Mouse (Mus musculus) heart, adult 11 months (tissue): ENCODE results near the gene Arl3.

Source experiments
- DNase-seq: peaks from one replicate; pipeline ENCODE4 v3.0.0; 2022

Arl3 gene

DNA sequence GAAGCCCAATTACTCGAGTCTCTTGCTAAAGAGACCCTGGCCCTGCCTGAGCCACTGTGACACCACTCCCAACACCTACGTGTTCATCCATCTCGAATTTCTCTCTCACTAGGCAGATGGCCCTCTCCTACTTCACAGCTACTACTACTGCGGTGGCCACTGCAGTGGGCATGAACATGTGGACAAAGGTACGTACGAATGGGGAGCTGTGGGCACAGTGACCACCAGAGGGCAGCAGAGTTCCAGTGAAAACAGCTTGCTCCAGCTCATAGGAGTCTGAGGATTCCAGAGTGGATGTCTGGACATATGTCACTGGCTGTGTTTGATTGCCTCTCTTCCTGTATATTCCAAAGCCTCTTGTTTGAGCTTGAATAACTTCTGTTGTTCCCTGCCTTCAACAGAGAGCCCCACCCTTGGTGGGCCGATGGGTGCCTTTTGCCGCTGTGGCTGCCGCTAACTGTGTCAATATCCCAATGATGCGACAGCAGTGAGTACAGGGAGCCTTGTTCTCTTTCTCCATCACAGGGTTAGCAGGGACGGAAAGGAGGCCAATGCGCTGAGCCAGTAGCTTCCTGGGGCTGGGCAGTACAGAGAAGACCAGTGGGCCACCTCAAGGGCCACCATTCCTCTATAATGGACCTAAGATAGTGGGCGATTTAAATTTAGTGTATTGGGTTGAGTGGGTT, 15.0 kb upstream of the Arl3 start:
- peak; percentile 96 for DNase-seq

DNA sequence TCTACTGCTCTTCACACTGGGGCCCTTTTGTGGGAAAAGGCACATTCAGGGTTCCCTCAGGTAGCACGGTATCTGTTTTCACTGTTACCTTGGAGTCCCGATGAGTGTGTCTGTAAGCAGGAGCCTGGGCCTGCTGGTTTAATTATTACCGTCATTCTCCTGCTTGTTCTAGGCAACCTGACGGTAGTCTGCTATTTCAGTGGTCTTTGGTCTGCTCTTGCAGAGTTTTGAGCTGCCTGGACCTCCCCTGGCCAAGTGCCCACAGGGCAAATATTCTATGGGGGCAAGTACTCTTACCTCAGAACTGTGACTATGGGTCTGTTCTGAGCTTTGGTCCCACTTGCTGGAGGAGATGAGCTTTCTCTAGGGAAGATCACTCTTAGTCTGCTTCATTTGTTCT, 2.2 kb upstream of the Arl3 start:
- peak; percentile 68 for DNase-seq

DNA sequence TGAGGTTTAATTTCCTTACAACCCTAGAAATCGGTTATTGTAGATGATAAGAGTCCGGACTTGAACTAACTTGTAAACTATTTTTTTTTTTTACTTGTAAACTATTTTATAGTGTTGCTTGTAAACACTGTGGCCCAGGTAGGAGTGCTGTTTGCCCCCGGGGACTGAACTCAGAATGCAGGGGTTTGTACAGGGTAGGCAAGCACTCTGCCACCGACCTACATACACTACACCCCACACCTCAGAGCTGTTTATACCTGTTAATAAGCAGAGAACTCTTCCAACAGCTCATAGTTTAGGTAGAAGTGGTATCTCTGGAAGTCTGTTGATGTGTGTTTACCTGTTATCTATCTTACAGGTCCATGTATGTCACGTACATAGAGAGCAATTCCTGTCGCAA, 992 bp upstream of the Arl3 start:
- peak; percentile 84 for DNase-seq

DNA sequence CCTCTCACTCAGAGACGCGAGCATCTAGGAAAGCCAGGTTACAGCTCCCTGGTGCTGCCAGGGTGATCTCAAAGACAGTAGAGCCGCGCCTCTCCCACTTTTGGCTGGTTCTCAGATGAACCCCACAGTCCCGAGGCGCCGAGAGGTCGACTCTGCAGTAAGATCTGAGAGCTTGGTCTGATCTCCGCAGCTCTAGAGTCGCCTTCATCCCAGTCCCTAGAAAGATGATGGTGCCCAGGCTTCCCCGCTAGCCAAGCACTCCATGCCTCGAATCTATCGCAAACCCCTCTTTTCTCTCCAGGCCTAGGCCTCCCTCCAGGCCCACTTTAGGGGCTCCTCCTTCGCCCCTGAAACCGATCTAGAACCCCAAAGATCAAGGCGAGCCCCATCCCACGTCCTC, 450 bp downstream of the Arl3 start:
- no peak for DNase-seq

DNA sequence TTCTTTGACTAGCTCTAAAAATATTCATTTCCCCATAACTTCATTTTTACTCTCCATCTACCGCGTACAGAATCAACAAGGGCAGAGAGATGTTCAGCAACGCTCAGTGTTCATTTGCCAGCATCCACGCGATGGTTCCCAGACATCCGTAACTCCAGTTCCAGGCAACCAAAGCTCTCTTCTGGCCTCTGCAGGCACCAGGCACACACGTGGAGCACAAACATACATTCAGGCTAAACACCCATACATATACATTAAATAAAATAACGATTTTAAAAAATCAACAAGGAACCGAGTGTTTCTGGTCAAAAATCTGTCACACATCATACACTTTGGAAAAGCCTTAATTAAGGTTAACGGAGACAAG, 1.1 kb downstream of the Arl3 start:
- peak; percentile 75 for DNase-seq

DNA sequence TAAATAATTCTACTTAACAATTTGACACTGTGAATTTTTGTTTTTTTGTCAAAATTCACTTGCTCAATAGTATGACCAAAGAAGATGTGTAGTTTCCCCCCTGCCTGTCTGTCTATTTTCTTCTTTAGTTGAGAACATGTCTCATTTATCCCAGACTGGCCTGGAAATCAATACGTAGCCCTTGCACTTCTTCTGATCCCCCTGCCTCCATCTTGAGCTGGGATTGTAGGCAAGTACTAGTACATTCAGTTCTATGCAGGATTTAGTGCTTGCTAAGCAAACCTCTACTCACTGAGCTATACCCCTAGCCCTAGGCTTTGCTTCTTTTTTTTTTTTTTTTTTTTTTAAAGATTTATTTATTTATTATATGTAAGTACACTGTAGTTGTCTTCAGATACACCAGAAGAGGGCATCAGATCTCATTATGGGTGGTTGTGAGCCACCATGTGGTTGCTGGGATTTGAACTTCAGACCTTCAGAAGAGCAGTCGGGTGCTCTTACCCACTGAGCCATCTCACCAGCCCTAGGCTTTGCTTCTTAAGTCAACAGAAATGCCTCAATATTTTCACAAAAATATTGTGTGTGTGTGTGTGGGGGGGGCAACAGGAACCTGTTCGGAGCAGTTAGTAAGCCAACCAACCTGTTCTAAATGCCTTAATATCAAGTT, 1.7 kb downstream of the Arl3 start:
- peak; percentile 61 for DNase-seq

DNA sequence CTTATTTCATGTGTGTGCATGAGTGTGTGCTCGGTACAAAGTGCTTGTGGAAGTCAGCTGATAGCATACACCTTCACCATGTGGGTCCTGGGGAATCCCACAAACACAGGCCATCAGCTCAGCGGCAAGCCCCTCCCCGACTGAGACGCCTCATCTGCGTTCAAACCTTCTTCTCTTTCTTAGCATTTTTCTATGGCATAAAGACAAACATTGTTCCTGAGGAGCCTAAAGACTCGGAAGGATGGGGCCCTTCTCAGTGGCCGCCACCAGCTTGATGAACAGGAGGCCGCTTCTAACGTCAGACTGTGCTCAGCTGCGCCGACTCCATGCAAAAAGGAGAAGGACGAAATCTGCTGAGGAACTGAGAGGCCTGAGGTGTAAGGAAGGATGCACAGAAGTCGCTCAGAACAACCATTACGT, 8.9 kb downstream of the Arl3 start:
- no peak for DNase-seq

DNA sequence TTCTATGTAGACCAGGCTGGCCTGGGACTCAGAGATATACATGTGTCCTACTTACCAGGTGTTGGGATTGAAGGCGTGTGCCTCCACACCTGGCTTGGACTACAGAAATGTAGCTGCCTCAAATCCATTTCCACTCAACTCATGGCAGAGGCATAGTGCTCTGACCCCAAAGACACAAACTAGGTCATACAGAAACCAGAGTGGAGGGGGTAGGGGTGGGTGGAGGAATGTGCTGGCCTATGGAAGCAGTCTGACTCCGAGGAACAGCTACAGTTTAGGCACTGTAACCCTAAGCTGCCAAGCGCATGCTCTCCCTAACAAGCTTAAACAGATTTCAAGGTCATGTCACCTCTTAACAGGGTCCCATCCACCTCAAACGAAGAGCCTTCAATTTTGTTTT, 9.4 kb downstream of the Arl3 start:
- no peak for DNase-seq

DNA sequence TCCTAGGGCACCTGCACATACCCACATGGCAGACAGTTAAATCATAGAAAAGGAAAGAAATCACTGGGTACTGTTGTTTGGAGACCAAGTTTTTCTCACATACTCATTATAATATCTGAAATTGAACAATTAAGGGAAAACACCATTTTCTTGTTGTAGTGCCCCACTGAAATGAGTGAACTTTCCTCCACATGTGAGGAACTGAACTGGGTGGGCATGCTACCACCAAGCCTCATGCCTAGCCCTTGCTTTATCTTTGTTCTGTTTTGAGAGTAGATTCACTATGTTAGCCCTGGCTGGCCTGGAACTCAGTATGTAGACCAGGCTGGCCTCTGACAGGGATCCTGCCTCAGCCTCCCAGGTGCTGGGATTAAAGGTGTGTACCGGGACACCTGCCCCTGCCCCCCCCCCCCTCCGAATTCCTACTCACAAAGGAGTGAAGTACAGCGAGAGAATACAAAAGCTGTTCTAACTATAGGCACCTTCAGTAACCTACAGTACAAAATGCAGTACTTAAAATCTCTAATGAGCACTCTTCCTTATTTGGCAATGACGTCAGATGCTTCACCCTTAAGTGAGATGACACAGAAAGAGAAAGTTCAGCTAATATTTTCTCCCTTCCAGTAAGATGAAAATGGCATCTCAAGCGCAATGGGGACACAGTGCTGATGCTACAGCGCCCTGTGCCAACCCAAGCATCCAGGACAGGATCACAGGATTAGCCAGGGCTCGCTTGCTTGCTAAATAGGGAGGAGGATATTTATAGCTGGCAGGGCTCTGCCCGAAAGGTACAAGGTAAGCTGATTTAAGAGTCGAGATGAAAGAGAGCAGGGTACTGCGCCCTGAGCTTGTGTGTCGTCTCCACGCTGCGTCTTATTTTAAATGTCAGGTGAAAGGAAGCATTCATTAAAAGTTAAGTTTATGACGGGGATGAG, 10.2 kb downstream of the Arl3 start:
- peak; percentile 96 for DNase-seq

DNA sequence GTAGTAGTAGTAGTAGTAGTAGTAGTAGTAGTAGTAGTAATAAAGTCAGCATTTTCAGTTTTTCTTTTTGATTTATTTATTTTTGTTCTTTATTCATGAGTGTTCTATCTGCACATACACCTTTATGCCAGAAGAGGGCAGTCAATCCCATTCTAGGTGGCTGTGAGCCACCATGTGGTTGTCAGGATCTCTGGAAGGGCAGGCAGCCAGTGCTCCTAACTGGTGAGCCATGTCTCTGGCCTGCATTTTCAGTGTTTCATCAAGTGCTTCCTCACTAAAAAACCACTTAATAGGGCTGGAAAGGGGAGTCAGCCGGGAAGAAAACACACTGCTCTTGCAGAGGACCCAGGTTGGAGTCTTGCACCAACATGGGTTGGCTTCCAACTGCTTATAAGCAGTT, 10.9 kb downstream of the Arl3 start:
- DNase-seq, result peak; percentile 94

DNA sequence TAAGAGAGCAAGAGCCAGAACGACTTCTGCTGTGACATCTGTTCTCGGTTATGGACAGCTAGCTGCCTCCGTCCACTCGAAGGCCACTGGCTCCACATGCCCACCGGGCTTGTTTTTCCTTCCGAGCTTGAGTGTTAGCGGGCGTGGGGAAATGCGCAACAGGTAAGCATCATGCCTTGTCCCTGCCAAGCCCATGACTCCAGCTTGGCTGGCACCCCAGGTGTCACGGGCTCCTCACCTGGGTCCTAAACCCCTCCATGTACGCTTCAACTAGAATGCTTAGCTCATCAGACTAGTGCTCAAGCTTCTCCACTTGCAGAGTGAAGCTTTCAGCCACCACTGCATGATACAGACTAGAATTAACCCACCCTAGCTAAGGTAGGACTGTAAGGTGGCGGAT, 14.4 kb downstream of the Arl3 start:
- peak; percentile 81 for DNase-seq

DNA sequence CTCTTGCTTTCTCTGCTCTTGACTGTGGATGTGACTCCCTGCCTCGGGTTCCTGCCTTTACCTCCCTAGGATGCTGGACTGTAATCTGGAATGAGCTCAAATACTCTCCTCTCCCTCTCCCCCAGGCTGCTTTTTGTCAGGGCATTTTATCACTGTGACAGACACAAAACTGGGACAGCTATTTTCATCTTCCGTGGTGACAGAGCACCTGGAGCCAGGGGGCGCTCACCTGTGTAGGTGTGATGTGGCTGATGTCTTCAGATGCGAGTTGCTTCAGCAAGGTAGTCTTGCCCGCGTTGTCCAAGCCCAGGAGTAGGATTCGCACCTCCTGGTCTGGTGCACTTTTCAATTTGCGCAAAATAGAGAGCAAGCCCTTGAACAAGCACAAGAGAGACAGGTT, 15.0 kb downstream of the Arl3 start:
- DNase-seq, result peak; percentile 81

DNA sequence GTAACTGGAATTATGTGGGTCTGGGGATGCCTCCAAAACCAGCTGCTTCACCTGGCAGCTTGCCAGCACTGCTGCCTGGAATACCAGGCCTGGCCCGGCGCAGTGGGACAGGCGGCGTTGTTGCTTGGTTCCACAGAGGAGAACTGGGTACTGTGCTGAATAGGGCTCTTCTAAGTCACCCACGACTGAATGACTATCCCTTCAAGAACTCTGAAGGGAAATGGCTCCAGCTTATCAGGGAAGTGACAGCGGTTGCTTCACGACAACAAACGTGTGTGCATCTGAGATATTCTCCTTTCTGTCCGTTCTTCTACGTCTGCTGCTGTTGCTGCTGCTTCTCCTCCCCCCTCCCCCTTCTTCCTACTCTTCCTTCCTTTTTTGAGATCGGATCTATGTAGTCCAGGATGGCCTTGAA, 19.4 kb downstream of the Arl3 start:
- DNase-seq, result no peak

DNA sequence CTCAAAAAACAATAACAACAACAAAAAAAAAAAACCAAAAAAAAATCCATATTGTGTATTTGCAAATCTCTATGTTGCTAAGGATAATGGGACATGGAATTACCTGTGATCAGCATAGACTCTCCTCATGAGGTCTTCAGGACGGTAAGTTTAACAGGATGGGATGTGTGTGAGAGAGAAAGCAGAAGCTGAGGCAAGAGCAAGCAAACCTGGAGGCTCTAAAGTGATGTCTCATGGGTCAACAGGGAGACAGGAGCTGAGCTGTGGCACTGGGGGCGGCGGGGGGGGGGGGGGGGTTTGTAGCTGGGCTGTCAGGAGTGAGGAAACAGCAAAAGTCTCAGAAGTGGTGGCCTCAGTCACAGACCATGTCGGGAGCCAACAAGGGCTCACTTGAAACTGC, 20.5 kb downstream of the Arl3 start:
- DNase-seq, result no peak

DNA sequence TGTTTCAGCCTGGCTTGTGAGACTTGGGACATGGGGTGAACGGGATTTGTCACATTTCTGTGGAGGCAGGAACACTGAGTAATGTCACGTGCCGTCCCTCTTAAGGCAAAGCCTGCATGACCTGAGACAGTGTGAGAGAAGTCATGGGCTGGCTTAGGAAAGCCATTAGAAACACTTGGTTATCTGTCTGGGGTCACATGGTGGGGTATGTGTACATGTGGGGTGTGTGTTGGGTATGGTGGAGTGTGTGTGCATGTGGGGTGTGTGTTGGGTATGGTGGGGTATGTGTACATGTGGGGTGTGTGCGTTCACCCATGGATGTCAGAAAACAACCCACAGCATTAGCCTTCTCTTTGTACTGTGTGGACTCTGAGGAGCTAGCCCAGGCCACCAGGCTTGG, 22.6 kb downstream of the Arl3 start:
- DNase-seq, result no peak

DNA sequence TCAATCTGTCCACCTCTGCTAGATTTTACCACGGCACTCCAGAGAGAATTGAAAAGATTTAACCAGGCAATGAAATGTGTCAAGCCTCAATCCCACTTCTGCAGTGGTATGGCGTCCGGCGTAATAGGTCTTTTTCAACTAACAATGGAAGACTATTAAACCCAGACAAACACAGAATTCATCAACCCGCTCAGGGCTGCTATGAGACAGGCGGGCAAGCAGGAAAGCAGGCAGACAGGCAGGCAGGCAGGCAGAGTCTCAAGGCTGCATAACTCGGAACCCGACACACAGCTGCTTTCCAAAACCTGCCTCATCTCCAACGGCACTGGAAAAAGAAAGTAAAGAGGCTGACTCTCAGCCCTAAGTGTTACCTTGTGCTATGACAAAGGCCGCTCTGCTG, 24.9 kb downstream of the Arl3 start:
- no peak for DNase-seq

DNA sequence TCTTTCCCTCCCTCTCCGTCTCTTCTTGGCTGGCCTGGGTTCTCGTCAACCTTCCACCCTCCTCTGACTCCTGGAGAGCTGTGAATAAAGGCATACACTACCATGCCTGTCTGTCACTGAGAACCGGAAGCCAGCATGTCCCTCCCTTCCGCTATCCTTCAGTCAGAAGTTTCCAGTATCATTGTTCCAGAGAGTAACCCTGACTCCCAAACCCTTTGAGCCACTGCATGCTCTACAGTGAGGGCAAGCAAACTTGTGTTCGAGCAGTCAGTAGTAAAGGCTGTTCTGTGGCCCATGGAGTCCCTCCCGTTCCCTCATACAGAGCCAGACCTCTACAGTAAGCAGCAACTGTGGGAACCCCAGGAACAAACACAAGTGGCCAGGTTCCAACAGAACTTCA, 25.4 kb downstream of the Arl3 start:
- DNase-seq, result peak; percentile 78

DNA sequence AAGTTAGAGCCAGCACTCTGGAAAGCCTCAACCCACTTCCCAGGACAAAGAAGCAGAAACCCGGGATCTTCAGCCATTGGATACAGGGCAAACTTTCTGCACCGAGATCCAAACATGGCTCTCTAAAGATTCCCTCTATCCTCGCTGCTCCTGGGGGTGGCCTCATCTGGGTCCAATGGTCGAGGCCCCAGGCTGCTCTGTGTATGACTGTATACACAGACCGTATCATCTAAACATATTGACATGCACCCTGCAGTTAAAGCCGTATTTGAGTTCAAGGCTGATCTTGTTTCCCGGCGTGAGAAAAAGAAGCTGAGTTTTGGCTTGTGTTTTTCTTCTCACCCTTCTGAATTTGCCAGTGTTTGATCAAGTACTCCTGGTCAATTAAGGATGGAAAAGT, 30.2 kb downstream of the Arl3 start:
- DNase-seq, result no peak

DNA sequence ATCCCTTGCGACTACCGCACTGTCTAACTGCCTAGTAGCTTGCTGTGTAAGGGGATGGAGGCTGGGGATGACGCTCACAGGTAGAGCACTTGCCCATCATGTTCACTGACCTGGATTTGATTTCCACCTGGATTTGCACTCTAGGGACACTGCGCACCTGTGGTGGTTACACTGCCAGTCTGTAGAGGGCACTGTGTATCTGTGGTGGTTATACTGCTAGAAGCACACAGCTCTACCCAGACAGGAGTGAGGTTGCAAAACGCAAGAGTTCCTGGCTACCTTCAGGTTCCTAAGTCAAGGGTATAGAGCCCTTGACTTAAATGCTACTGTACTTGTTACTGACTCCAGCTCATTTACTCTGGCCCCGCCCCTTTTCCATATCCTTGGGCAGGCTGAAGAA, 34.8 kb downstream of the Arl3 start:
- DNase-seq, result no peak

DNA sequence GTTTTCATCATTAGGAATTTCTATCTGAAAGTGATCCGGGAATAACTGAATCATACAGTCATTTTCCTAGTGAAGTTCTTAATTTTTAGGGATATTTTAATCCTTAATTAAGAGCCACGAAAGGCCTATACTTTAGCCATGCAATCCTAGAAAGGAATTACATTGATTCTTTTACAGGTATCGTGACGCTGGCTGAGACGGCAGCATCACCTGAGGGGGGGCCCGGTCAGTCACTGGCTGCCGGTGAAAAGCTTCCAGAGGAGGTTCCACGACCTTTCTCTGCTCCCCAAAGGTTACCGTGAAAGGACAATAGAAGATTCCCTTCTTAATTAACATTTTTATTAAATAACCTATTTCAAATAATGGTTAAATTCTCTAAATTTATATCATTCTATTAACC, 35.6 kb downstream of the Arl3 start:
- DNase-seq, result peak; percentile 79

DNA sequence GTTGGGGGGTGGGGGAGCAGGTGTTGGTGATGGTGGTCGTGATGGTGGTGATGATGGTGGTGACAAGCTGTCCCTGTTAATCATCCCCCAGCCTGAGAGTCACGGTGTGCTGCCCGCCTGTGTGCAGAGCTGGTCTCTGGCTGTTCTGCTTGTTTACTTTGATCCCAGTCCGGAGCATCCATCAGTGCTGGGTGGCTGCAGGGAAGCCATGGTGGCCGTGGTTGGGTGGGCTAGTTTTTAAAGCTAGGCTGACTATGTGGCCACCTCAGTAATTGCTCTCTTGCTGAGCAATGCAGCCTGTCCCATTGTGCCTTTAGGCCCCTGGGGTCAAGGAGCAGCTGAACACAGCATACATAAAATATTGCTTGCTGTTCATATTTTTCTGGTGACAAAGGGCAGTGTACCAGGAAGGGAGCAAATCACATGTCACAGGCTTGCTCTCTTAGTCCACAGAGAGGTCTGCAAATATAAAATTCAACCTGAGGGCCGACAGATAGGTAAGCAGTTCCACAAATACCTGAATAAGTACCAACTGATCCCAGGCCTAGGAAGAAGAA, 38.4 kb downstream of the Arl3 start:
- peak; percentile 86 for DNase-seq

DNA sequence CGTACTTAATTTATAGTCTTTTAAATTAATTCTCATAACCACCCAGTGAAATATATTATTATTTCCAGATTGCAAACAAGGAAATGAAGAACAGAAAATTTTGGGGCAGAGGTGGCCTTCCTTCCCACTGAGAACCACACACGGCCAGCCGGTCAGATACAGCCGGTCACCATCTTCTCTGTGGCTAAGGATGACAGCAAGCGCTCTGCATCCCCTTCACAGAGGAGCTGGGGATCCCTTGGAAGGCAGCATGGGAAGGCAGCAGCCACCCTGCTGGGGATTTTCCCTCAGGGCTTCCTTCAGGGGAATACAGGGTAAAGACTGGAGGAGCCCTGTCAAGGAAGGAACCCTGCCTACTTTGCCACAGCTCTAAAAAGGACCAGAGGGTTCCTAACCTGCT, 39.5 kb downstream of the Arl3 start:
- DNase-seq, result peak; percentile 77

DNA sequence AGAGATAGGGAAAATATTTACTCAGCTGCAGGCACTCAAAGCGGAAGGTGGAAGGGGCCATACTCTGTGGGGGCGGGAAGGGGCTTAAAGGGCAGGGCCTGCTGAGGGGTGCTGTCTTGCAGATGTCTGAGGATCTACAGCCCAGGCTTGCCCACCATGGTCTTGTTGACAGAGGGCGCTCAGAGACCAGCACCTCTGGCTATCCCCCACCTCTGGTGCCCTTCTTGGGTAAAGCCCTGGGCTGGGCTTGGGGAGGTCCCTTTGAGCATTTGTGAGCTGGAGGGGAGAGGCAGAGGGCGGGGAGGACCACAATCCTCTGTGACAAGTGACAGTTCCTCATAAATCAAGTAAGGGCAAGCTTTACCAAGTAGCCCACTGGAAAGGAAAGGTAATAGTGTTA, 39.9 kb downstream of the Arl3 start:
- DNase-seq, result peak; percentile 86
